Mouse (Mus musculus): ENCODE measurements around the gene 4930402H24Rik.
"Not testable (repeated sequence)": the region's sequence is repeated elsewhere in the genome, so short reads cannot be mapped to it uniquely, and the experiment has no call there.

The 4930402H24Rik gene

GRCm38 (mm10) chr2:130862091-130862490 is 44.1 kb downstream of the 4930402H24Rik start:
- DNase-seq (ENCODE audit: low read depth in 1 of 2, low spot score in 2 of 2), result no peak

- no peak for DNase-seq (ENCODE audit: low read depth in 1 of 2, low spot score in 2 of 2)
Observed at GRCm38 (mm10) chr2:130852964-130853363, 53.2 kb downstream of the 4930402H24Rik start.

GRCm38 (mm10) chr2:130851363-130852246 is 54.6 kb downstream of the 4930402H24Rik start:
- no peak for DNase-seq (ENCODE audit: low read depth in 1 of 2, low spot score in 2 of 2)

- DNase-seq (ENCODE audit: low read depth in 1 of 2, low spot score in 2 of 2), result no peak
Observed at GRCm38 (mm10) chr2:130849688-130850087, 56.5 kb downstream of the 4930402H24Rik start.

GRCm38 (mm10) chr2:130848313-130848712 is 57.9 kb downstream of the 4930402H24Rik start:
- no peak for DNase-seq (ENCODE audit: low read depth in 1 of 2, low spot score in 2 of 2)

GRCm38 (mm10) chr2:130843623-130844022 is 62.6 kb downstream of the 4930402H24Rik start:
- DNase-seq (ENCODE audit: low read depth in 1 of 2, low spot score in 2 of 2), result no peak

- DNase-seq (ENCODE audit: low read depth in 1 of 2, low spot score in 2 of 2), result no peak
Observed at GRCm38 (mm10) chr2:130840846-130841245, 65.4 kb downstream of the 4930402H24Rik start.

GRCm38 (mm10) chr2:130839874-130840661 is 66.1 kb downstream of the 4930402H24Rik start:
- peak; percentile 30 to 34 for DNase-seq (ENCODE audit: low read depth in 1 of 2, low spot score in 2 of 2)

- DNase-seq (ENCODE audit: low read depth in 1 of 2, low spot score in 2 of 2), result no peak
Observed at GRCm38 (mm10) chr2:130839528-130839873, 66.7 kb downstream of the 4930402H24Rik start.

- no peak for DNase-seq (ENCODE audit: low read depth in 1 of 2, low spot score in 2 of 2)
Observed at GRCm38 (mm10) chr2:130839084-130839483, 67.1 kb downstream of the 4930402H24Rik start.

GRCm38 (mm10) chr2:130838131-130838530 is 68.1 kb downstream of the 4930402H24Rik start:
- no peak for DNase-seq (ENCODE audit: low read depth in 1 of 2, low spot score in 2 of 2)

- no peak for DNase-seq (ENCODE audit: low read depth in 1 of 2, low spot score in 2 of 2)
Observed at GRCm38 (mm10) chr2:130833699-130834098, 72.5 kb downstream of the 4930402H24Rik start.

- peak in 1 of 2 experiments; percentile 3 for DNase-seq (ENCODE audit: low read depth in 1 of 2, low spot score in 2 of 2)
Observed at GRCm38 (mm10) chr2:130832582-130832981, 73.6 kb downstream of the 4930402H24Rik start.

GRCm38 (mm10) chr2:130832012-130832411 is 74.2 kb downstream of the 4930402H24Rik start:
- DNase-seq (ENCODE audit: low read depth in 1 of 2, low spot score in 2 of 2), result no peak

GRCm38 (mm10) chr2:130830236-130830635 is 76.0 kb downstream of the 4930402H24Rik start:
- DNase-seq (ENCODE audit: low read depth in 1 of 2, low spot score in 2 of 2), result no peak

- DNase-seq (ENCODE audit: low read depth in 1 of 2, low spot score in 2 of 2), result no peak
Observed at GRCm38 (mm10) chr2:130829496-130829895, 76.7 kb downstream of the 4930402H24Rik start.

GRCm38 (mm10) chr2:130828668-130829067 is 77.5 kb downstream of the 4930402H24Rik start:
- no peak for DNase-seq (ENCODE audit: low read depth in 1 of 2, low spot score in 2 of 2)

- DNase-seq (ENCODE audit: low read depth in 1 of 2, low spot score in 2 of 2), result not testable (repeated sequence)
Observed at GRCm38 (mm10) chr2:130828066-130828465, 78.1 kb downstream of the 4930402H24Rik start.

- no peak for DNase-seq (ENCODE audit: low read depth in 1 of 2, low spot score in 2 of 2)
Observed at GRCm38 (mm10) chr2:130827410-130827809, 78.8 kb downstream of the 4930402H24Rik start.

- no peak for DNase-seq (ENCODE audit: low read depth in 1 of 2, low spot score in 2 of 2)
Observed at GRCm38 (mm10) chr2:130818838-130819647, 87.2 kb downstream of the 4930402H24Rik start.

- no peak for DNase-seq (ENCODE audit: low read depth in 1 of 2, low spot score in 2 of 2)
Observed at GRCm38 (mm10) chr2:130817865-130818264, 88.3 kb downstream of the 4930402H24Rik start.
